In the genomic region with DNA sequence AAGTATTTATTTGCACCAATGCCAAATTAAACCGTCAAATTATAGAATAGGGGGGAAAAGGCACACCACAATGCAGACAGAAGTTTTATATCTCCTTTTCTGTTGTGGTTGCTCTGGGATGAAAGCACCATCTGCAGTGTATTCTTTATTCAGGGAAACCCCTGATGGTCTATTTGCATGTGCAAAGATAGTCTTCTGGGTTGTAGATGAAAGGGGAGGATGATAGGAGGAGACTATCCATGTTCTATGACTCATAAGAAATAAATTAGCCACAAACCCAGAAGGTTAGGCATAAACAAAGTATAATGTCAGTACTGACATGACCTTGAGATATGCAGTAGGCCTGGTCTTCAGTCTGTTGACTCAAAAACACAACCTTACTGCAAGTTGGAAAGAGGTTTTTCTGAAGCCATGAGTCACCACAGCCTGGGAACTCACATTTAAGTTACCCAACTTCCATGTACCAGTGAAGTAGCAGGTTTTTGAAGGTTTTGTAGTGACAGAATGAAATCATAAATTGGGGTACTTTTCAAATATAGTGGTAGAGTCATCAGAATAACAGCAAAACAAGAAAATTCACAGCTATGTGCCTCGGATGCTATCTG, we compare ENCODE assay signal across 19 mouse cellular contexts.
DNase-seq lines count a peak whose midpoint lies in the region; ATAC-seq lines count a peak whose summit lies in the region.
"Had no signal": no experiment of that assay in that cellular context is flagged by ENCODE, and none has a peak within 500 bp of the region (broad histone marks: within the 10 kb centered on the region; RNA-seq: fewer than 3 reads in every experiment).

No protein-coding gene starts in this region.

- no peak overlapping the region for H3K4me2 ChIP-seq in kidney, embryonic 16.5 days (replicated peaks; ENCODE audit: low read depth, low read length)
- H3K4me2 ChIP-seq: liver, embryonic 11.5 days had no signal

- no peaks in the 10 kb centered on the region for H3K27me3 ChIP-seq in kidney, embryonic 16.5 days (ENCODE audit: insufficient read depth, low read length)

- no peak for ATAC-seq in kidney, embryonic 16.5 days (ENCODE audit: low FRiP score, low TSS enrichment)

- 68% methylated on average over 2 of the region's 2 CpGs for WGBS in kidney, embryonic 16.5 days

- no peak overlapping the region for H3K27ac ChIP-seq in kidney, embryonic 16.5 days (ENCODE audit: low read length)
- H3K27ac ChIP-seq: gastrocnemius, adult 2 months; heart, embryonic 10.5 days had no signal

- H3K36me3 ChIP-seq in kidney, embryonic 16.5 days (ENCODE audit: insufficient read depth, low read length) = no peaks in the 10 kb centered on the region
- H3K36me3 ChIP-seq: heart, embryonic 10.5 days had no signal

- H3K9ac ChIP-seq in kidney, embryonic 16.5 days (replicated peaks; ENCODE audit: low read length) = no peak overlapping the region

- peak; percentile 29 to 79 for DNase-seq in adrenal gland, adult (ENCODE audit: inconsistent age in 2 of 2, low spot score in 1 of 2)
- DNase-seq in adrenal gland, adult 18-20 months (ENCODE audit: low spot score in 2 of 2) = no peak
- peak; percentile 9 to 51 for DNase-seq in frontal cortex, postnatal 36 days (ENCODE audit: low spot score in 2 of 2)
- no peak for DNase-seq in frontal cortex, postnatal 14 days (ENCODE audit: low spot score in 2 of 2)
- peak; percentile 33 for DNase-seq in 3T3-L1 (ENCODE audit: low read depth, low spot score)
- DNase-seq in adrenal gland, postnatal 14 days = peak; percentile 28
- no peak for DNase-seq in thymus, adult 18-20 months
- DNase-seq: cerebellum, adult 11 months; cerebellum, postnatal 14 days; embryo, embryonic 11 days; gastrocnemius, adult 2 months; heart, postnatal 10 days; kidney, adult 11 months; kidney, postnatal 14 days; layer of hippocampus, adult 9-11 months; lung, adult 18-20 months had no signal

- H3K9me3 ChIP-seq in kidney, embryonic 16.5 days (ENCODE audit: low read length) = no peaks in the 10 kb centered on the region
- H3K9me3 ChIP-seq: heart, embryonic 10.5 days had no signal

- no peaks in the 10 kb centered on the region for H3K4me1 ChIP-seq in kidney, embryonic 16.5 days (ENCODE audit: insufficient read depth, low read length)
- H3K4me1 ChIP-seq: heart, embryonic 10.5 days had no signal

- no peak overlapping the region for H3K4me3 ChIP-seq in kidney, embryonic 16.5 days (ENCODE audit: low read length)
- H3K4me3 ChIP-seq: gastrocnemius, adult 2 months; heart, embryonic 10.5 days had no signal

Comparison
In these comparisons a context has a peak if more than half of its experiments do, and no peak if none do; other contexts are left out.
1. DNase-seq: peak in adrenal gland, adult (2 of 2), frontal cortex, postnatal 36 days (2 of 2), 3T3-L1 (single experiment) and adrenal gland, postnatal 14 days (single experiment); none in adrenal gland, adult 18-20 months (0 of 2), frontal cortex, postnatal 14 days (0 of 2) and thymus, adult 18-20 months (0 of 2).